Mouse (Mus musculus): ENCODE measurements around the gene Nfkbib.

DNA sequence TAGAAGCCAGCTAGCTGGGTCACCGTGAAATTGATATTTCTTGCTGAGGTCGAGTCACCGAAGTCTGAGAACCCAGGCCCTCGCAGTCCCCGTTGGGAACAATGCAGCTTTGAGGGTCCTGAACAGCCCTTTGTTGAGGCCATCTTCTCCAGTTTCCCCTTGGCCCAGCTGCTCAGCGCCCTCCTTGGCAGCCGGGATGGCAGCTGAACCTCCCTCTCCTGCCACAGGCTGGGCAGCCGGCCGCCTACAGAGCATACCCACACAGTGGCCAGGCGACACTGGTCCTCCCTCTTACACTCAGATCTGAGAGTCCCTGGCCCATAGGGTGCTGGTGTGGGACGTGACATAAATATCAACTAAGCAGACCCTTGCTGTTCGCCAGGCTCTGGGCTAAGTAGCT, 6.9 kb upstream of the Nfkbib start:
- no peak for TF ChIP-seq POLR2A (IDR thresholded peaks at IDR 0.05; ENCODE audit: low read depth, low read length)
- no peak for TF ChIP-seq CTCF (IDR thresholded peaks at IDR 0.05; ENCODE audit: borderline replicate concordance, insufficient read depth, low read length)

Measured in embryonic fibroblast, embryonic 13.5 days (primary cell).